Mouse (Mus musculus): ENCODE measurements around the gene Nol9. TPM values are rescaled to one million over a fixed set of nuclear protein-coding genes. Genes with fewer than 3 reads are reported as not detected.

Gene Nol9
- total and polyA plus RNA-seq, 3 experiments, result 80.3 to 114 (median 80.9) TPM

DNA sequence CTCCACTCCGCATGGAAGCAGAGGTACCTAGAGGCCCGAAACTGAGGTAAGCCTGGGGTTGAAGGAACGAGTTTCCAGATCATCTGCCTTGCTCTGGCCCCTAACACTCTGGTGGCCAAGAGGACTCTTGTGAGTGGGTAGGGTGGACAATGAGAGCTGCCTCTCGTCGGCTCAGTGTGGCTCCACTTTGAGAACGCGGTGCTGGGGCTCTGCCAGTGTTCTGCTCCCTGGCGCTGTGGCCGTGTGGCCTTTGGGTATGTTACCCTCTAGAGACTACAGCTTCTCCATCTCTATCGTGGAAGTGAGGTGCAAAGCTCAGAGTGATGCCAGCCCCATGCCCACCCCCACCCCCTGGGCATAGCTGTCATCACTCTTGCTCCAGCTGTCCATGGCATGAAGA is 33.5 kb downstream of the Nol9 start:
- H3K36me3 ChIP-seq (ENCODE audit: control insufficient read depth in 1 of 2, insufficient read depth in 2 of 2, low read length in 2 of 2), result no peaks in the 10 kb centered on the region
- H3K9ac ChIP-seq (ENCODE audit: control insufficient read depth, low read depth, low read length, poor library complexity, severe bottlenecking), result no peak overlapping the region
- H3K9me3 ChIP-seq (replicated peaks; ENCODE audit: insufficient read depth, low read length), result no peaks in the 10 kb centered on the region
- no peaks in the 10 kb centered on the region for H3K79me2 ChIP-seq (ENCODE audit: control insufficient read depth, insufficient read depth, low read length, poor library complexity)
- no peaks in the 10 kb centered on the region for H3K27me3 ChIP-seq (ENCODE audit: control insufficient read depth in 1 of 2, insufficient read depth in 2 of 2, low read length in 2 of 2)
- no peak overlapping the region for H3K27ac ChIP-seq (ENCODE audit: control insufficient read depth, low read depth, low read length)
- H3K4me3 ChIP-seq (ENCODE audit: control insufficient read depth in 1 of 2, insufficient read depth in 1 of 2, low read depth in 2 of 2, low read length in 2 of 2), result no peak overlapping the region
- no peak for DNase-seq (ENCODE audit: low read depth, low spot score)
- H3K4me1 ChIP-seq (ENCODE audit: control insufficient read depth in 1 of 2, insufficient read depth in 2 of 2, low read length in 2 of 2), result no peaks in the 10 kb centered on the region
- TF ChIP-seq RCOR1 (IDR thresholded peaks at IDR 0.05; ENCODE audit: low read depth, low read length) (no peak), TCF12 (IDR thresholded peaks at IDR 0.05; ENCODE audit: low read depth, low read length) (no peak), POLR2AphosphoS2 (IDR thresholded peaks at IDR 0.05; ENCODE audit: low read length) (no peak), MAX (IDR thresholded peaks at IDR 0.05; ENCODE audit: low read length) (no peak), TBP (IDR thresholded peaks at IDR 0.05; ENCODE audit: low read depth, low read length) (no peak), MYB (IDR thresholded peaks at IDR 0.05; ENCODE audit: low read depth, low read length) (no peak), TAL1 (IDR thresholded peaks at IDR 0.05; ENCODE audit: low read length) (no peak), ZMIZ1 (IDR thresholded peaks at IDR 0.05; ENCODE audit: low read depth, low read length) (no peak), MYC (IDR thresholded peaks at IDR 0.05; ENCODE audit: low read depth, low read length) (no peak), E2F4 (IDR thresholded peaks at IDR 0.05; ENCODE audit: borderline replicate concordance, low read depth, low read length) (no peak), JUND (IDR thresholded peaks at IDR 0.05; ENCODE audit: low read depth, low read length) (no peak), ZC3H11A (IDR thresholded peaks at IDR 0.05; ENCODE audit: low read depth, low read length) (no peak), UBTF (IDR thresholded peaks at IDR 0.05; ENCODE audit: borderline replicate concordance, insufficient read depth, low read depth, low read length) (no peak), ZNF384 (IDR thresholded peaks at IDR 0.05; ENCODE audit: low read depth, low read length) (no peak), CHD2 (IDR thresholded peaks at IDR 0.05; ENCODE audit: low read length) (no peak), GABPA (IDR thresholded peaks at IDR 0.05; ENCODE audit: low read depth, low read length) (no peak), USF2 (IDR thresholded peaks at IDR 0.05; ENCODE audit: borderline replicate concordance in 1 of 2, insufficient read depth in 1 of 2, low read depth in 1 of 2, low read length in 2 of 2) (no peak), BHLHE40 (IDR thresholded peaks at IDR 0.05; ENCODE audit: borderline replicate concordance, low read depth, low read length) (no peak), MAFK (IDR thresholded peaks at IDR 0.05; ENCODE audit: borderline replicate concordance, low read depth, low read length) (no peak)

DNA sequence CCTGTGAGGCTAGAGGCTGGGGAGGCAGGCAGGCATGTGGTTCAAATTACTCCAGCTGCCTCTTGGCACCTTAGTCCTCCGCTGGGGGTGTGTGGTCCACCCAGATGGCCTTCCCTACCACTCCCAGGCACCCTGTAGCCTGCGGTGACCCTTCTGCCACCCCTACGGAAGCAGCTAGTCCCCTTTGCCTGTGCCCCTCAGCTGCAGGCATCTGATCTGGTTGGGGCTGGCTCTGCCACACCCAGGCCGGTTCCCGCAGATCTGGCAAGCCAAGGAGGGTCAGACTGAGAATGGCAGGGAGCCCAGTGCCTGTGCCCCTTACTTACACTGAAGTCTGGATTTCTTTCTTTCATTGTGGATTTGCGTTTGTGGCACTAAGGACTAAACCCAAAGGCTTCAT is 34.6 kb downstream of the Nol9 start:
- no peak overlapping the region for H3K9ac ChIP-seq (ENCODE audit: control insufficient read depth, low read depth, low read length, poor library complexity, severe bottlenecking)
- H3K9me3 ChIP-seq (replicated peaks; ENCODE audit: insufficient read depth, low read length), result no peaks in the 10 kb centered on the region
- no peaks in the 10 kb centered on the region for H3K36me3 ChIP-seq (ENCODE audit: control insufficient read depth in 1 of 2, insufficient read depth in 2 of 2, low read length in 2 of 2)
- no peaks in the 10 kb centered on the region for H3K27me3 ChIP-seq (ENCODE audit: control insufficient read depth in 1 of 2, insufficient read depth in 2 of 2, low read length in 2 of 2)
- H3K27ac ChIP-seq (ENCODE audit: control insufficient read depth, low read depth, low read length), result no peak overlapping the region
- no peaks in the 10 kb centered on the region for H3K4me1 ChIP-seq (ENCODE audit: control insufficient read depth in 1 of 2, insufficient read depth in 2 of 2, low read length in 2 of 2)
- DNase-seq (ENCODE audit: low read depth, low spot score), result no peak
- TF ChIP-seq POLR2AphosphoS5 (IDR thresholded peaks at IDR 0.05; ENCODE audit: borderline replicate concordance, low read depth, low read length) (no peak), CHD2 (IDR thresholded peaks at IDR 0.05; ENCODE audit: low read length) (no peak), MYC (IDR thresholded peaks at IDR 0.05; ENCODE audit: low read depth, low read length) (no peak), TBP (IDR thresholded peaks at IDR 0.05; ENCODE audit: low read depth, low read length) (no peak), JUND (IDR thresholded peaks at IDR 0.05; ENCODE audit: low read depth, low read length) (no peak), MAFK (IDR thresholded peaks at IDR 0.05; ENCODE audit: borderline replicate concordance, low read depth, low read length) (no peak), SIN3A (IDR thresholded peaks at IDR 0.05; ENCODE audit: low read length) (no peak), ZC3H11A (IDR thresholded peaks at IDR 0.05; ENCODE audit: low read depth, low read length) (no peak)
- no peaks in the 10 kb centered on the region for H3K79me2 ChIP-seq (ENCODE audit: control insufficient read depth, insufficient read depth, low read length, poor library complexity)
- no peak overlapping the region for H3K4me3 ChIP-seq (ENCODE audit: control insufficient read depth in 1 of 2, insufficient read depth in 1 of 2, low read depth in 2 of 2, low read length in 2 of 2)

All from MEL (cell line).